In genomic region chr17:5970298-5970821, GRCm38 (mm10) we compare ENCODE assay signal across 26 mouse cellular contexts. TPM values are rescaled to one million over a fixed set of nuclear protein-coding genes. Genes with fewer than 3 reads are reported as not detected.
DNase-seq lines count a peak whose midpoint lies in the region; ATAC-seq and TF ChIP-seq lines count a peak whose summit lies in the region.
"Had no signal": no experiment of that assay in that cellular context is flagged by ENCODE, and none has a peak within 500 bp of the region (broad histone marks: within the 10 kb centered on the region; RNA-seq: fewer than 3 reads in every experiment).

No protein-coding gene starts in this region.

- TF ChIP-seq CTCF in heart, postnatal 0 days (IDR thresholded peaks at IDR 0.05; ENCODE audit: low read depth), result no peak
- TF ChIP-seq CTCF in lung, adult 2 months (IDR thresholded peaks at IDR 0.05; ENCODE audit: insufficient read depth, low read length), result no peak
- no peak for TF ChIP-seq CTCF in intestine, postnatal 0 days (IDR thresholded peaks at IDR 0.05; ENCODE audit: low read depth)

- DNase-seq in heart, postnatal 0 days (ENCODE audit: low spot score), result no peak
- no peak for DNase-seq in heart, adult 9 months (ENCODE audit: low spot score in 2 of 2)
- DNase-seq in lung, adult 2 months, result no peak
- DNase-seq in ovary, postnatal 10 days (ENCODE audit: low spot score), result no peak
- DNase-seq in adrenal gland, adult 8-10 months, result no peak
- DNase-seq: adrenal gland, postnatal 36 days; cerebellum, postnatal 10 days; gastrocnemius, postnatal 14 days; heart, postnatal 4 days; left cerebral cortex, postnatal 4 days; lung, adult 18-20 months; midbrain, embryonic 14.5 days; right cerebral cortex, postnatal 14 days; spleen, adult 18-20 months; thymus, adult 18-20 months; thymus, postnatal 36 days had no signal

- no peaks in the 10 kb centered on the region for H3K27me3 ChIP-seq in heart, postnatal 0 days (ENCODE audit: control insufficient read depth, insufficient read depth, low read length)
- no peaks in the 10 kb centered on the region for H3K27me3 ChIP-seq in lung, embryonic 16.5 days (ENCODE audit: control insufficient read depth, insufficient read depth, low read depth, low read length)
- no peaks in the 10 kb centered on the region for H3K27me3 ChIP-seq in intestine, postnatal 0 days (replicated peaks; ENCODE audit: control insufficient read depth, insufficient read depth, low read length)
- H3K27me3 ChIP-seq: forebrain, embryonic 15.5 days; heart, embryonic 15.5 days; limb, embryonic 15.5 days had no signal

- peak overlapping the region; percentile 21; the same call in 1 of the 2 replicates for H3K27ac ChIP-seq in heart, postnatal 0 days (ENCODE audit: low read depth)
- H3K27ac ChIP-seq in lung, embryonic 16.5 days (ENCODE audit: low read length), result peak overlapping the region; percentile 34; the same call in 1 of the 2 replicates
- H3K27ac ChIP-seq in intestine, postnatal 0 days (ENCODE audit: low read depth, low read length), result peak overlapping the region; percentile 21
- H3K27ac ChIP-seq: embryonic facial prominence, embryonic 10.5 days; forebrain, embryonic 15.5 days; heart, adult 2 months; heart, embryonic 15.5 days; hindbrain, embryonic 14.5 days; left cerebral cortex, adult 2 months; limb, embryonic 15.5 days had no signal

- no peak for TF ChIP-seq EP300 in heart, postnatal 0 days (IDR thresholded peaks at IDR 0.05; ENCODE audit: low read depth)

- no peak for TF ChIP-seq POLR2A in lung, adult 2 months (IDR thresholded peaks at IDR 0.05; ENCODE audit: borderline replicate concordance, extremely low read depth, low read depth, low read length)

- 76% methylated on average over 5 of the region's 5 CpGs for WGBS in heart, postnatal 0 days
- 44% methylated on average over 5 of the region's 5 CpGs for WGBS in lung, embryonic 16.5 days
- 75% methylated on average over 5 of the region's 5 CpGs for WGBS in lung, adult 2 months
- 44% methylated on average over 5 of the region's 5 CpGs for WGBS in intestine, postnatal 0 days

- no peak overlapping the region for H3K4me2 ChIP-seq in heart, postnatal 0 days (ENCODE audit: low read depth, low read length)
- no peak overlapping the region for H3K4me2 ChIP-seq in lung, embryonic 16.5 days (ENCODE audit: low read depth, low read length)
- H3K4me2 ChIP-seq in intestine, postnatal 0 days (replicated peaks; ENCODE audit: low read depth), result no peak overlapping the region
- H3K4me2 ChIP-seq: forebrain, embryonic 15.5 days; heart, embryonic 15.5 days; hindbrain, embryonic 14.5 days; limb, embryonic 15.5 days had no signal

- no peaks in the 10 kb centered on the region for H3K9me3 ChIP-seq in heart, postnatal 0 days (replicated peaks; ENCODE audit: control insufficient read depth, low read length)
- no peaks in the 10 kb centered on the region for H3K9me3 ChIP-seq in lung, embryonic 16.5 days (ENCODE audit: control insufficient read depth, low read length)
- H3K9me3 ChIP-seq in intestine, postnatal 0 days (ENCODE audit: control insufficient read depth), result no peaks in the 10 kb centered on the region
- H3K9me3 ChIP-seq: embryonic facial prominence, embryonic 10.5 days; forebrain, embryonic 15.5 days; heart, embryonic 15.5 days; limb, embryonic 15.5 days had no signal

- no peak for ATAC-seq in heart, postnatal 0 days (ENCODE audit: insufficient read depth, low read depth)
- ATAC-seq in lung, embryonic 16.5 days (ENCODE audit: low read depth), result peak; percentile 75
- ATAC-seq in intestine, postnatal 0 days, result peak; percentile 32; the same call in 1 of the 2 replicates
- ATAC-seq: forebrain, embryonic 15.5 days; inflammation-experienced regulatory T-cells, adult 6 months had no signal

- no peak overlapping the region for H3K9ac ChIP-seq in heart, postnatal 0 days (replicated peaks; ENCODE audit: low read depth, low read length)
- no peak overlapping the region for H3K9ac ChIP-seq in lung, embryonic 16.5 days (ENCODE audit: low read length)
- H3K9ac ChIP-seq in intestine, postnatal 0 days (ENCODE audit: low read depth, low read length), result no peak overlapping the region
- H3K9ac ChIP-seq: forebrain, embryonic 15.5 days; heart, embryonic 15.5 days; hindbrain, embryonic 14.5 days; limb, embryonic 15.5 days had no signal

- peaks cover 3% of the 10 kb centered on the region; the same call in 1 of the 2 replicates for H3K4me1 ChIP-seq in heart, postnatal 0 days (ENCODE audit: control insufficient read depth, insufficient read depth)
- H3K4me1 ChIP-seq in lung, embryonic 16.5 days (replicated peaks; ENCODE audit: control insufficient read depth, insufficient read depth, low read length), result peaks cover 6% of the 10 kb centered on the region
- peaks cover 11% of the 10 kb centered on the region for H3K4me1 ChIP-seq in lung, adult 2 months (ENCODE audit: control insufficient read depth, insufficient read depth, low read length)
- H3K4me1 ChIP-seq in intestine, postnatal 0 days (replicated peaks; ENCODE audit: control insufficient read depth, insufficient read depth, low read length), result no peaks in the 10 kb centered on the region

- H3K36me3 ChIP-seq in heart, postnatal 0 days (replicated peaks; ENCODE audit: control insufficient read depth, insufficient read depth, low read length), result no peaks in the 10 kb centered on the region
- no peaks in the 10 kb centered on the region for H3K36me3 ChIP-seq in lung, embryonic 16.5 days (ENCODE audit: control insufficient read depth, insufficient read depth, low read length)
- H3K36me3 ChIP-seq in intestine, postnatal 0 days (ENCODE audit: control insufficient read depth, insufficient read depth), result no peaks in the 10 kb centered on the region
- H3K36me3 ChIP-seq: embryonic facial prominence, embryonic 10.5 days; forebrain, embryonic 15.5 days; heart, embryonic 15.5 days; limb, embryonic 15.5 days had no signal

- H3K4me3 ChIP-seq in heart, postnatal 0 days (ENCODE audit: low read depth, low read length), result no peak overlapping the region
- no peak overlapping the region for H3K4me3 ChIP-seq in lung, embryonic 16.5 days (ENCODE audit: low read length)
- no peak overlapping the region for H3K4me3 ChIP-seq in lung, adult 2 months (replicated peaks; ENCODE audit: extremely low read depth, low read depth, low read length)
- no peak overlapping the region for H3K4me3 ChIP-seq in intestine, postnatal 0 days (ENCODE audit: low read depth, low read length)
- H3K4me3 ChIP-seq: embryonic facial prominence, embryonic 10.5 days; forebrain, embryonic 15.5 days; heart, adult 2 months; heart, embryonic 15.5 days; left cerebral cortex, adult 2 months; limb, embryonic 15.5 days had no signal

RNA-seq across cellular contexts. Expression of gene Synj2, which starts 29.3 kb away (rescaled TPM):
- 14.7 and 15.9 TPM in 2 replicates for total RNA-seq in heart, postnatal 0 days (2014; rRNA removed; ENCODE audit: low replicate concordance)
- polyA plus RNA-seq in heart, postnatal 0 days (2015; fragmentation: Nextera tagmentation; extraction: Ambion mirVana), result 4.1 and 4.8 TPM in 2 replicates
- polyA plus RNA-seq in lung, embryonic 16.5 days (2015; fragmentation: Nextera tagmentation; extraction: Ambion mirVana), result 2.5 and 3.2 TPM in 2 replicates
- polyA plus RNA-seq in lung, adult 2 months (2012; rRNA removed), result 7.1 and 10.9 TPM in 2 replicates
- polyA plus RNA-seq in intestine, postnatal 0 days (2015; fragmentation: Nextera tagmentation; extraction: Ambion mirVana), result 2.1 and 2.6 TPM in 2 replicates
- total RNA-seq in adrenal gland, adult 8-10 months (2022), result 10 to 100 TPM in 3 of 4 experiments, 1 to 10 TPM in 1; 9.7 to 37.0 (median 23.9) TPM
